Mouse (Mus musculus) megakaryocyte, adult 5-6 weeks (primary cell): ENCODE data around the gene Wdr77. TPM values are rescaled to one million over a fixed set of nuclear protein-coding genes. Genes with fewer than 3 reads are reported as not detected.
A peak's percentile ranks its signal among the peaks of the same experiment; 100 is the strongest.
"Not testable (repeated sequence)": the region's sequence is repeated elsewhere in the genome, so short reads cannot be mapped to it uniquely, and the experiment has no call there.

Experiments used
- ATAC-seq: 2 replicates; pipeline ENCODE4 v1.8.0; 2016; ENCODE audit warnings: mild to moderate bottlenecking, inconsistent platforms; ENCODE audit not compliant: poor library complexity, severe bottlenecking
- total RNA-seq, 2 experiments: library from RNA; stranded (forward) in 1 of 2; stranded (reverse) in 1 of 2; fragments of 153-499, 151-499 nt in 1 of 2; fragments of 221-1000, 200-1000 nt in 1 of 2; gene quantifications; 2 replicates each; pipeline versions ENCODE4 v1.2.3 to v1.2.4; 2015 to 2017

Wdr77 gene
- total RNA-seq (2015): 22.3 and 23.0 TPM in 2 replicates
- total RNA-seq (2017): 11.8 and 14.0 TPM in 2 replicates

GRCm38 (mm10) chr3:105958974-105959580 lies at the start of gene Wdr77:
TSS of gene Wdr77 (plus strand) at chr3:105959369.
- peak; percentile 90 for ATAC-seq

- peak; percentile 85 for ATAC-seq
Measured at GRCm38 (mm10) chr3:105910519-105911190, 48.5 kb upstream of the Wdr77 start.

GRCm38 (mm10) chr3:105912097-105912880 lies 46.9 kb upstream of the Wdr77 start:
- ATAC-seq: no peak

- ATAC-seq: peak; percentile 28
Measured at GRCm38 (mm10) chr3:105913839-105914681, 45.1 kb upstream of the Wdr77 start.

GRCm38 (mm10) chr3:105915281-105915680 lies 43.9 kb upstream of the Wdr77 start:
- no peak for ATAC-seq

- ATAC-seq: not testable (repeated sequence)
Measured at GRCm38 (mm10) chr3:105916455-105916854, 42.7 kb upstream of the Wdr77 start.

- no peak for ATAC-seq
Measured at GRCm38 (mm10) chr3:105917656-105918354, 41.4 kb upstream of the Wdr77 start.

GRCm38 (mm10) chr3:105918355-105918745 lies 40.8 kb upstream of the Wdr77 start:
- ATAC-seq: no peak

GRCm38 (mm10) chr3:105920743-105921142 lies 38.4 kb upstream of the Wdr77 start:
- not testable (repeated sequence) for ATAC-seq

- peak; percentile 61 for ATAC-seq
Measured at GRCm38 (mm10) chr3:105921959-105922358, 37.2 kb upstream of the Wdr77 start.

- ATAC-seq: no peak
Measured at GRCm38 (mm10) chr3:105924616-105925015, 34.6 kb upstream of the Wdr77 start.

- no peak for ATAC-seq
Measured at GRCm38 (mm10) chr3:105927561-105928194, 31.5 kb upstream of the Wdr77 start.

GRCm38 (mm10) chr3:105928195-105928569 lies 31.0 kb upstream of the Wdr77 start:
- no peak for ATAC-seq

GRCm38 (mm10) chr3:105928781-105929180 lies 30.4 kb upstream of the Wdr77 start:
- ATAC-seq: no peak

GRCm38 (mm10) chr3:105929821-105930220 lies 29.3 kb upstream of the Wdr77 start:
- ATAC-seq: no peak

GRCm38 (mm10) chr3:105931095-105931494 lies 28.1 kb upstream of the Wdr77 start:
- ATAC-seq: peak; percentile 45

GRCm38 (mm10) chr3:105932240-105933071 lies 26.7 kb upstream of the Wdr77 start, which contains the start of gene I830077J02Rik:
TSS of gene I830077J02Rik (minus strand) at chr3:105932664.
- peak; percentile 86 for ATAC-seq

- no peak for ATAC-seq
Measured at GRCm38 (mm10) chr3:105933926-105934325, 25.2 kb upstream of the Wdr77 start.

- no peak for ATAC-seq
Measured at GRCm38 (mm10) chr3:105935033-105935432, 24.1 kb upstream of the Wdr77 start.
